Mouse (Mus musculus): ENCODE measurements around the gene Ppp2r3c. TPM values are rescaled to one million over a fixed set of nuclear protein-coding genes. Genes with fewer than 3 reads are reported as not detected.

Gene Ppp2r3c
- polyA plus RNA-seq, 1 experiment from 2014 or later: 12.9 TPM

DNA sequence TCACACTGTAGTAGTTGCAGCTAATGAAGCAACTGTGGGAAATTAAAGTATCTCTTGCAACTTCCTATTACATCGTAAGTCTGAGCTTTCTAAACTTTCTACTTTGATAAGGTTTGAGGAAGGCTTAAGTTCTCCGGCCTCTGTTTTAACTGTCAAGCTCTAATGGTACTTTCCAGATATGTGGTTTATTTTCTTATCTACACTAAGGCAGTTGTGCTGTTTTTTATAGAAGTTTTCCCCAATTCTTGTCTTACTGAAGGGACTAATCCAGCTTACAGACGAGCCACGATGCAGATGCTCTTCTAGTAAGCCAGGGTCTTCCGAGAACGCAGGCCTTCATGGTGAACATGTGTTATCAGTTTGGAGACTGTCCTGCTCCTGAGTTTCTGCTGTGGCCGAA lies 26.6 kb upstream of the Ppp2r3c start:
- no peak for DNase-seq (ENCODE audit: low spot score)
- Histone ChIP-seq H3K4me2 (ENCODE audit: low read length) (no peak overlapping the region), H3K27ac (no peak overlapping the region), H3K4me1 (replicated peaks; ENCODE audit: insufficient read depth, low read length) (no peaks in the 10 kb centered on the region), H3K9me3 (replicated peaks; ENCODE audit: low read length) (no peaks in the 10 kb centered on the region), H3K9ac (ENCODE audit: low read depth, low read length) (no peak overlapping the region), H3K36me3 (ENCODE audit: insufficient read depth, low read length) (no peaks in the 10 kb centered on the region), H3K4me3 (replicated peaks; ENCODE audit: low read depth, low read length) (no peak overlapping the region), H3K27me3 (ENCODE audit: insufficient read depth, low read length) (no peaks in the 10 kb centered on the region)
- WGBS: 92% methylated on average over 7 of the region's 7 CpGs
- no peak for ATAC-seq (replicated peaks; ENCODE audit: low FRiP score, low read depth)
- TF ChIP-seq CTCF (IDR thresholded peaks at IDR 0.05; ENCODE audit: low read depth): no peak

DNA sequence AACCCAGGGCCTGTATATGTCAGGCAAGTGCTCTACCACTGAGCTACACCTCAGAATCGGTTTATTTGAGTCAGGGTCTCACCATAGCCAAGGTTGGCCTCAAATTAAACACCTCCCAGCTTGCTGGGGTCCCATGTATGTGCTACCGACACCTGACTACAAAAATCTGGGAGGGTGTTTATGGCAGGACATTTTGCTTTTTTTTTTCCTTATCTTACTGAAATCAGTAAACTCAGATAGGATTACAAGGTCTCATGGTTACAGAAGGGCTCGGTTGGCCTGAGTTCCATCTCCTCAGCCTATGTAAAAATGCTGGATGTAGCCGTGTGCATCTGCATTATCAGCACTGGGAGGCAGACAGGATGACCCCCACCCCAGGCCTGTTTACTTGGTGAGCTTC lies 26.0 kb upstream of the Ppp2r3c start:
- Histone ChIP-seq H3K9ac (ENCODE audit: low read depth, low read length) (no peak overlapping the region), H3K9me3 (replicated peaks; ENCODE audit: low read length) (no peaks in the 10 kb centered on the region), H3K36me3 (ENCODE audit: insufficient read depth, low read length) (no peaks in the 10 kb centered on the region), H3K27me3 (ENCODE audit: insufficient read depth, low read length) (no peaks in the 10 kb centered on the region), H3K4me3 (replicated peaks; ENCODE audit: low read depth, low read length) (no peak overlapping the region), H3K27ac (no peak overlapping the region), H3K4me1 (replicated peaks; ENCODE audit: insufficient read depth, low read length) (no peaks in the 10 kb centered on the region), H3K4me2 (ENCODE audit: low read length) (no peak overlapping the region)
- TF ChIP-seq CTCF (IDR thresholded peaks at IDR 0.05; ENCODE audit: low read depth): no peak
- ATAC-seq (replicated peaks; ENCODE audit: low FRiP score, low read depth) (no peak), DNase-seq (ENCODE audit: low spot score) (no peak)
- whole genome bisulfite sequencing: 80% methylated on average over 4 of the region's 4 CpGs

DNA sequence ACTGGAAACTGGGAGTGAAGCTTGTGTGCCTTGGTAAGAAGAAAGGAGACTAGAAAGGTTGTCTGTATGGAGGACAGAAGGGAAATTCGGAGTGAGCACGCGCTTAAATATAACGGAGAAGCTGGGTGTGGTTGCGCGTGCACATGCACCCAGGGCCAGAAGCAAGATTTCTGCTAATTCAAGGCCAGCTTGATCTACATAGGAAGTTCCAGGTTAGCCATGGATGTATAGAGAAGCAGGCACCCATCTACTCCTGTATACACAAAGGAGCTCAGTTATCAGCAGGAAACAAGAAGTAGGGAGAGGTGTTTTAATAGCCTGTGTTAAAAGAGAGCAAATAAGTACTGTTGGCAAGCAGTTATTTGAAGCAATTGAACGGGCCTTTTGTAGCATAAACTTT lies 22.9 kb upstream of the Ppp2r3c start:
- H3K36me3 ChIP-seq (ENCODE audit: insufficient read depth, low read length): no peaks in the 10 kb centered on the region
- no peak overlapping the region for H3K4me3 ChIP-seq (replicated peaks; ENCODE audit: low read depth, low read length)
- H3K27ac ChIP-seq: no peak overlapping the region
- H3K27me3 ChIP-seq (ENCODE audit: insufficient read depth, low read length): no peaks in the 10 kb centered on the region
- H3K4me2 ChIP-seq (ENCODE audit: low read length): no peak overlapping the region
- DNase-seq (ENCODE audit: low spot score): no peak
- no peak for ATAC-seq (replicated peaks; ENCODE audit: low FRiP score, low read depth)
- no peak for TF ChIP-seq CTCF (IDR thresholded peaks at IDR 0.05; ENCODE audit: low read depth)
- no peaks in the 10 kb centered on the region for H3K4me1 ChIP-seq (replicated peaks; ENCODE audit: insufficient read depth, low read length)
- WGBS: 94% methylated on average over 7 of the region's 7 CpGs
- no peaks in the 10 kb centered on the region for H3K9me3 ChIP-seq (replicated peaks; ENCODE audit: low read length)
- H3K9ac ChIP-seq (ENCODE audit: low read depth, low read length): no peak overlapping the region

DNA sequence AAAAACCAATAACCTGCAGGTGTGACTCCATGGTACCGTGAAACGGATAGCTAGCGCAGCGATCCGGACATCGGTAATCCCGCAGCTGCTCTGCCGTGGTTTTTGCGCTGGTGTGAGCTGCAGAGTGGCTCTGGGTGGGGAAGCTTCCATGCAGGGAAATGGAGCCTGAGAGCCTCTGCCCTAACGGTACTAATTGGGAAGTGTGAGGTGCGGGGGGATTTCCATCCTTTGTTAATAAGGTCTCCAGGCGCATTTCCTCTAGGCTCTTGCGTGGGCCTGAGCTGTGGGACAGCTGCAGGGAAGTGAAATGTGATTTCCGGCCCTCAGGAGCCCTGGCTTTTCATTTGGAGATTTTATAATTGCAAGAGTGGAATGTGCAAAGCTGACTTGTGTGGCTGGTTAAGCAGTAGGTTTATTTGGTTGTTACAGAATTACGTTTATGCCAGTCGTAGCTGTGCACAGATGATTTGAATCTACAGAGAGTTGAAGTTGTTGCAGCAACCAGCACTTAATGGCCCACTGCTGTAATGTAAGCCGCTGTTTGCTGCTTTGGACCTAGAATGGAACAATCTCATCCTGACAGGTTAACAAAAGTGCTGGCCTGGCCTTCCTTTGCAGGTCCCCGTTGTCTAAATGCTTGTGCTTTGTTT lies 19.0 kb upstream of the Ppp2r3c start:
- no peak for ATAC-seq (replicated peaks; ENCODE audit: low FRiP score, low read depth)

DNA sequence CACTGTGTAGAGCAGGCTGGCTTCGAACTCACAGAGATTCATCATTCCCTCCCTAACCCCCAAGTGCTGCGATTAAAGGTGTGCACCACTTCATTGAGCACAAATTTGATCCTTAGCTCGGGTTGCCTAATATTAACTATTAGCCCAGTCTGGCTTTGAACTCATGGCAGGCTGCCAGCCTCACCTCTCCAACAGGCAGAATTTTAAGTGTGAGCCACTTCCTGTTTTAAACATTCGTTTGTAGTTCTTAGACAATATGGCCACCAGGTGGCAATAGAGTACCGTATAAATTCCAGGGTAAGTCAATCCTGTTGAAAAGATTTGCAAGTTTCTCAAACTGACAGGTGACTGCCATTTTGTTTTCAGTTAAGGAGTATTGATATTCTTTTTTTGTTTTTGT lies 12.4 kb upstream of the Ppp2r3c start:
- Histone ChIP-seq H3K4me1 (replicated peaks; ENCODE audit: insufficient read depth, low read length) (no peaks in the 10 kb centered on the region), H3K9ac (ENCODE audit: low read depth, low read length) (no peak overlapping the region), H3K4me3 (replicated peaks; ENCODE audit: low read depth, low read length) (no peak overlapping the region), H3K36me3 (ENCODE audit: insufficient read depth, low read length) (peaks cover 7% of the 10 kb centered on the region; the same call in 1 of the 2 replicates), H3K27me3 (ENCODE audit: insufficient read depth, low read length) (no peaks in the 10 kb centered on the region), H3K27ac (no peak overlapping the region), H3K4me2 (ENCODE audit: low read length) (no peak overlapping the region), H3K9me3 (replicated peaks; ENCODE audit: low read length) (no peaks in the 10 kb centered on the region)
- 33% methylated on average over 5 of the region's 5 CpGs for WGBS
- DNase-seq (ENCODE audit: low spot score) (peak; percentile 95), ATAC-seq (replicated peaks; ENCODE audit: low FRiP score, low read depth) (no peak)
- TF ChIP-seq CTCF (IDR thresholded peaks at IDR 0.05; ENCODE audit: low read depth): peak; percentile 80

More for the DNA sequence above, 19.0 kb upstream of the Ppp2r3c start:
- Histone ChIP-seq H3K4me1 (replicated peaks; ENCODE audit: insufficient read depth, low read length) (no peaks in the 10 kb centered on the region), H3K36me3 (ENCODE audit: insufficient read depth, low read length) (no peaks in the 10 kb centered on the region), H3K27me3 (ENCODE audit: insufficient read depth, low read length) (no peaks in the 10 kb centered on the region), H3K9ac (ENCODE audit: low read depth, low read length) (no peak overlapping the region), H3K4me3 (replicated peaks; ENCODE audit: low read depth, low read length) (no peak overlapping the region), H3K27ac (peak overlapping the region; percentile 44; the same call in 1 of the 2 replicates), H3K9me3 (replicated peaks; ENCODE audit: low read length) (no peaks in the 10 kb centered on the region), H3K4me2 (ENCODE audit: low read length) (no peak overlapping the region)
- peak; percentile 36 for DNase-seq (ENCODE audit: low spot score)
- 69% methylated on average over 18 of the region's 18 CpGs for WGBS
- TF ChIP-seq CTCF (IDR thresholded peaks at IDR 0.05; ENCODE audit: low read depth): no peak

DNA sequence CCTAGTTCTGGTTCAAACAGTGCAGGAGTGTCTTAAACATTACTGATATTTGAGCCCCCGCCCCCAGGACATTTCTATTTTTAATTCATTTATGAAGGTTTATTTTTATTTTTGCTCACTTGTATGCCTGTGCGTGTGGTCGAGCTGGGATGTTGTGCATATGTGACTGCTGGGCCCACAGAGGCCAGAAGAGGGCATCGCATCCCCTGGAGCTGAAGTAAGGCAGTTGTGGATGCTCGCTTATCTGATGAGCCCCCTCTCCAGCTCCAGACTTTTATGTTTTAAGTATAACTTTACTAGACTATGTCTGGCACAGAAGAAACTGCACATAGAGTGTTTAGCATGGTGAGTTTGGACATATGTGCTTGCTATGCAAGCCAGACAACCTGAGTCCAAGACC lies 11.1 kb upstream of the Ppp2r3c start:
- no peaks in the 10 kb centered on the region for H3K27me3 ChIP-seq (ENCODE audit: insufficient read depth, low read length)
- ATAC-seq (replicated peaks; ENCODE audit: low FRiP score, low read depth) (no peak), DNase-seq (ENCODE audit: low spot score) (no peak)
- no peak overlapping the region for H3K4me3 ChIP-seq (replicated peaks; ENCODE audit: low read depth, low read length)
- no peaks in the 10 kb centered on the region for H3K4me1 ChIP-seq (replicated peaks; ENCODE audit: insufficient read depth, low read length)
- H3K9ac ChIP-seq (ENCODE audit: low read depth, low read length): no peak overlapping the region
- no peak overlapping the region for H3K4me2 ChIP-seq (ENCODE audit: low read length)
- peak; percentile 29; the same call in 1 of the 2 replicates for TF ChIP-seq CTCF (IDR thresholded peaks at IDR 0.05; ENCODE audit: low read depth)
- H3K9me3 ChIP-seq (replicated peaks; ENCODE audit: low read length): no peaks in the 10 kb centered on the region
- no peak overlapping the region for H3K27ac ChIP-seq
- 88% methylated on average over 5 of the region's 5 CpGs for WGBS
- peaks cover 16% of the 10 kb centered on the region; the same call in 1 of the 2 replicates for H3K36me3 ChIP-seq (ENCODE audit: insufficient read depth, low read length)

DNA sequence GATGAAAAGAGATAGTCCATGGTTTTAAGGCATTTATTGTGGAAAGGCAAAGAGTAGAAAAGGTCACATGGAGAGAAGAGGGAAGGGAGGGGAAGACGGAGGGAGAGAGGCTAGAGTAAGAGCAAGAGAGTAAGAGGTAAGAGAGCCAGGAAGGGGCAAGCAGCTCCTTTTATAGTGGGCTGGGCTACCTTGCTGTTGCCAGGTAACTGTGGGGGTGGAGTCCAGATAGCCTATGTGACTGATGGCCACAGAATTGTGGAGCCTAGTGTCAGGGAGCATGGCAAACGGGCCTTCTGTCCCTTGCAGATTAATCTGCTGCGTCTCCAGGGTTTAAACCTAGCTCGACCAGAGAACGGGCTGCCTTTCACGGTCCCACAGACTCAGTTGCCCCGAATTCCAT lies 9.0 kb upstream of the Ppp2r3c start:
- Histone ChIP-seq H3K9ac (ENCODE audit: low read depth, low read length) (no peak overlapping the region), H3K36me3 (ENCODE audit: insufficient read depth, low read length) (peaks cover 16% of the 10 kb centered on the region; the same call in 1 of the 2 replicates), H3K4me3 (replicated peaks; ENCODE audit: low read depth, low read length) (no peak overlapping the region), H3K4me2 (ENCODE audit: low read length) (no peak overlapping the region), H3K27me3 (ENCODE audit: insufficient read depth, low read length) (no peaks in the 10 kb centered on the region), H3K27ac (no peak overlapping the region), H3K9me3 (replicated peaks; ENCODE audit: low read length) (no peaks in the 10 kb centered on the region), H3K4me1 (replicated peaks; ENCODE audit: insufficient read depth, low read length) (no peaks in the 10 kb centered on the region)
- TF ChIP-seq CTCF (IDR thresholded peaks at IDR 0.05; ENCODE audit: low read depth): no peak
- ATAC-seq (replicated peaks; ENCODE audit: low FRiP score, low read depth) (no peak), DNase-seq (ENCODE audit: low spot score) (no peak)
- 88% methylated on average over 7 of the region's 7 CpGs for WGBS

All from kidney, postnatal 0 days (tissue).